Mouse (Mus musculus) heart, adult 2 months (tissue): Measurements from ENCODE around the gene Gadl1. TPM values are rescaled to one million over a fixed set of nuclear protein-coding genes. Genes with fewer than 3 reads are reported as not detected.

Experiments
- DNase-seq, 2 experiments: peaks; one replicate each; pipeline ENCODE4 v3.0.0; 2021
- H3K27ac ChIP-seq: fragments of 200-600 bp; 2 replicates; pipeline ENCODE4 v1.8.1; 2022
- H3K27me3 ChIP-seq: fragments of 200-500 bp; 2 replicates; pipeline ENCODE4 v1.6.1; 2012; ENCODE audit warnings: mild to moderate bottlenecking, low read length, inconsistent platforms, mixed read lengths; ENCODE audit not compliant: control insufficient read depth, insufficient read depth
- H3K36me3 ChIP-seq: fragments of 200-500 bp; 2 replicates; pipeline ENCODE4 v1.6.1; 2012; ENCODE audit warnings: low read length, inconsistent platforms; ENCODE audit not compliant: control insufficient read depth, insufficient read depth
- H3K4me1 ChIP-seq: fragments of 200-500 bp; 2 replicates; pipeline ENCODE4 v1.6.1; 2011; ENCODE audit warnings: low read length; ENCODE audit not compliant: control insufficient read depth, insufficient read depth
- H3K4me3 ChIP-seq: fragments of 200-600 bp; 2 replicates; pipeline ENCODE4 v1.8.1; 2022
- H3K79me2 ChIP-seq: fragments of 200-500 bp; replicated peaks from 2 replicates; pipeline ENCODE4 v1.6.1; 2012; ENCODE audit warnings: mild to moderate bottlenecking, inconsistent platforms, low read length, moderate library complexity, mixed read lengths; ENCODE audit not compliant: control insufficient read depth, insufficient read depth
- H3K9ac ChIP-seq: fragments of 200-500 bp; 2 replicates; pipeline ENCODE4 v1.6.1; 2012; ENCODE audit warnings: low read depth, mild to moderate bottlenecking, control low read depth, inconsistent platforms, low read length, mixed read lengths
- CTCF ChIP-seq: fragments of 200-600 bp; IDR thresholded peaks from 2 replicates; pipeline ENCODE4 v1.8.1; 2022; ENCODE audit warnings: antibody characterized with exemption, mild to moderate bottlenecking, moderate library complexity
- EP300 ChIP-seq: fragments of 200-500 bp; IDR thresholded peaks from 2 replicates; pipeline ENCODE4 v1.6.1; 2011; ENCODE audit warnings: low read depth, low read length, control low read depth; ENCODE audit not compliant: insufficient read depth
- POLR2A ChIP-seq: fragments of 200-500 bp; IDR thresholded peaks from 2 replicates; pipeline ENCODE4 v1.6.1; 2011; ENCODE audit warnings: mild to moderate bottlenecking, low read depth, low read length, control low read depth; ENCODE audit not compliant: insufficient read depth
- WGBS: fragments of 180-500 bp; shearing (Covaris S2); methylation state at CpG from one replicate; pipeline ENCODE4 v1.1.7; 2018; 5-methylcytosine and 5-hydroxymethylcytosine counted together
- intact Hi-C: fragments of 180-260 bp; cut with DNase I; formaldehyde crosslinking; loops from one replicate; pipeline ENCODE4 v1.15.1; 2025
- polyA plus RNA-seq: library from polyadenylated mRNA; depleted of rRNA; stranded (reverse); fragments of >200 nt; gene quantifications from 2 replicates; pipeline ENCODE4 v1.2.3, GENCODE M21; 2012
- total RNA-seq, 2 experiments: library from RNA; stranded (reverse); gene quantifications; 2 replicates each; pipeline ENCODE4 v1.2.3; 2021

The Gadl1 gene
- total and polyA plus RNA-seq, 3 experiments = 0.16 TPM; not detected in 2

GRCm38 (mm10) chr9:116119990-116120389 is 210.7 kb downstream of the Gadl1 start:
- Histone ChIP-seq H3K79me2 (no peaks in the 10 kb centered on the region), H3K36me3 (peaks cover 2% of the 10 kb centered on the region; the same call in 1 of the 2 replicates), H3K27ac (no peak overlapping the region; the same call in 1 of the 2 replicates), H3K4me1 (peaks cover 11% of the 10 kb centered on the region), H3K4me3 (no peak overlapping the region), H3K9ac (no peak overlapping the region), H3K27me3 (no peaks in the 10 kb centered on the region)
- TF ChIP-seq POLR2A (no peak), CTCF (no peak), EP300 (no peak)
- intact Hi-C loops = no loop called here
- 56% methylated on average over 7 of the region's 7 CpGs for WGBS
- DNase-seq = peak in 1 of 2 experiments; percentile 54

GRCm38 (mm10) chr9:116121472-116121871 is 212.2 kb downstream of the Gadl1 start:
- Histone ChIP-seq H3K4me3 (no peak overlapping the region), H3K79me2 (no peaks in the 10 kb centered on the region), H3K9ac (no peak overlapping the region), H3K36me3 (no peaks in the 10 kb centered on the region), H3K4me1 (peaks cover 7% of the 10 kb centered on the region), H3K27ac (no peak overlapping the region), H3K27me3 (no peaks in the 10 kb centered on the region)
- TF ChIP-seq EP300 = no peak
- TF ChIP-seq POLR2A = no peak
- intact Hi-C loops = no loop called here
- DNase-seq = no peak
- WGBS = 73% methylated on average over 7 of the region's 7 CpGs

GRCm38 (mm10) chr9:116122544-116122943 is 213.3 kb downstream of the Gadl1 start:
- H3K36me3 ChIP-seq = no peaks in the 10 kb centered on the region; the same call in 1 of the 2 replicates
- TF ChIP-seq CTCF = peak; percentile 18
- TF ChIP-seq POLR2A = no peak
- no peaks in the 10 kb centered on the region for H3K79me2 ChIP-seq
- no peak for DNase-seq
- intact Hi-C loops = no loop called here
- WGBS = 80% methylated on average over 6 of the region's 6 CpGs
- no peaks in the 10 kb centered on the region for H3K27me3 ChIP-seq
- H3K4me3 ChIP-seq = no peak overlapping the region
- peak overlapping the region; percentile 10; the same call in 1 of the 2 replicates for H3K27ac ChIP-seq
- H3K4me1 ChIP-seq = peaks cover 7% of the 10 kb centered on the region
- no peak overlapping the region for H3K9ac ChIP-seq

- no peaks in the 10 kb centered on the region for H3K27me3 ChIP-seq
- no peak overlapping the region for H3K4me3 ChIP-seq
- peaks cover 7% of the 10 kb centered on the region for H3K4me1 ChIP-seq
- no peak overlapping the region; the same call in 1 of the 2 replicates for H3K27ac ChIP-seq
- intact Hi-C loops = no loop called here
- no peaks in the 10 kb centered on the region for H3K79me2 ChIP-seq
- 43% methylated on average over 9 of the region's 9 CpGs for WGBS
- TF ChIP-seq POLR2A (no peak), EP300 (no peak), CTCF (no peak)
- no peaks in the 10 kb centered on the region; the same call in 1 of the 2 replicates for H3K36me3 ChIP-seq
- H3K9ac ChIP-seq = no peak overlapping the region
- no peak for DNase-seq
Measured at GRCm38 (mm10) chr9:116122969-116123589, 213.8 kb downstream of the Gadl1 start.
